Mouse (Mus musculus) kidney, embryonic 14.5 days (tissue): ENCODE measurements at regions not wholly inside any gene's neighbourhood (a gene's known extent, or its start where the extent isn't known, plus 50 kb on each side); places are given as distances from the start of the nearest gene placed in this dataset.

Source experiments
- ATAC-seq: fragments of 200-750 bp; cut with Nextera tagmentation; 2 replicates; pipeline ENCODE4 v1.8.0; 2017; ENCODE audit warnings: moderate number of reproducible peaks, mild to moderate bottlenecking, moderate TSS enrichment, moderate library complexity; ENCODE audit not compliant: low FRiP score, low TSS enrichment
- H3K27ac ChIP-seq: fragments of 300-500 bp; sonication (generic); 2 replicates; pipeline ENCODE4 v1.5.1; 2014; ENCODE audit warnings: low read depth, mild to moderate bottlenecking, low read length, moderate library complexity, mixed read lengths
- H3K27me3 ChIP-seq: fragments of 300-500 bp; sonication (generic); 2 replicates; pipeline ENCODE4 v1.6.1; 2014; ENCODE audit warnings: mild to moderate bottlenecking, low read length; ENCODE audit not compliant: control insufficient read depth, insufficient read depth
- H3K36me3 ChIP-seq: fragments of 300-500 bp; sonication (generic); 2 replicates; pipeline ENCODE4 v1.6.1; 2014; ENCODE audit warnings: low read length, mixed read lengths; ENCODE audit not compliant: control insufficient read depth, insufficient read depth
- H3K4me1 ChIP-seq: fragments of 300-500 bp; sonication (generic); 2 replicates; pipeline ENCODE4 v1.6.1; 2014; ENCODE audit warnings: low read length, mixed read lengths; ENCODE audit not compliant: control insufficient read depth, insufficient read depth
- H3K4me2 ChIP-seq: fragments of 300-500 bp; sonication (generic); replicated peaks from 2 replicates; pipeline ENCODE4 v1.6.1; 2014; ENCODE audit warnings: low read depth, mild to moderate bottlenecking, low read length
- H3K4me3 ChIP-seq: fragments of 300-500 bp; sonication (generic); 2 replicates; pipeline ENCODE4 v1.5.1; 2014; ENCODE audit warnings: mild to moderate bottlenecking, low read length
- H3K9ac ChIP-seq: fragments of 300-500 bp; sonication (generic); 2 replicates; pipeline ENCODE4 v1.6.1; 2014; ENCODE audit warnings: low read depth, mild to moderate bottlenecking, low read length, moderate library complexity
- H3K9me3 ChIP-seq: fragments of 300-500 bp; sonication (generic); 2 replicates; pipeline ENCODE4 v1.6.1; 2016; ENCODE audit warnings: low read length; ENCODE audit not compliant: control insufficient read depth
- WGBS: fragments of 180-500 bp; shearing (Covaris S2); extraction: QIAGEN DNeasy Blood & Tissue Kit; methylation state at CpG from one replicate; pipeline ENCODE4 v1.1.7; 2014; 5-methylcytosine and 5-hydroxymethylcytosine counted together

GRCm38 (mm10) chr10:37711459-37711858 lies 572.7 kb upstream of the Marcks start:
- Histone ChIP-seq H3K36me3 (no peaks in the 10 kb centered on the region), H3K9me3 (no peaks in the 10 kb centered on the region), H3K4me3 (no peak overlapping the region), H3K27me3 (no peaks in the 10 kb centered on the region), H3K4me2 (no peak overlapping the region), H3K27ac (no peak overlapping the region), H3K4me1 (no peaks in the 10 kb centered on the region), H3K9ac (no peak overlapping the region)
- no peak for ATAC-seq

GRCm38 (mm10) chr10:37694041-37694690 lies 555.4 kb upstream of the Marcks start:
- no peak overlapping the region for H3K9ac ChIP-seq

GRCm38 (mm10) chr10:37692851-37693250 lies 554.1 kb upstream of the Marcks start:
- H3K4me3 ChIP-seq = no peak overlapping the region
- ATAC-seq = no peak

More at GRCm38 (mm10) chr10:37694041-37694690, 555.4 kb upstream of the Marcks start:
- WGBS = 75% methylated on average over 7 of the region's 7 CpGs
- Histone ChIP-seq H3K9me3 (no peaks in the 10 kb centered on the region), H3K27me3 (no peaks in the 10 kb centered on the region), H3K36me3 (no peaks in the 10 kb centered on the region), H3K4me2 (no peak overlapping the region), H3K4me3 (no peak overlapping the region), H3K4me1 (no peaks in the 10 kb centered on the region), H3K27ac (no peak overlapping the region)
- ATAC-seq = no peak

GRCm38 (mm10) chr10:37691939-37692338 lies 553.2 kb upstream of the Marcks start:
- H3K36me3 ChIP-seq = no peaks in the 10 kb centered on the region
- no peaks in the 10 kb centered on the region for H3K27me3 ChIP-seq
- no peak for ATAC-seq
- H3K9ac ChIP-seq = no peak overlapping the region
- H3K4me2 ChIP-seq = no peak overlapping the region
- 82% methylated on average over 2 of the region's 2 CpGs for WGBS
- no peaks in the 10 kb centered on the region for H3K9me3 ChIP-seq
- no peaks in the 10 kb centered on the region for H3K4me1 ChIP-seq
- H3K4me3 ChIP-seq = no peak overlapping the region
- no peak overlapping the region for H3K27ac ChIP-seq

More at GRCm38 (mm10) chr10:37692851-37693250, 554.1 kb upstream of the Marcks start:
- Histone ChIP-seq H3K27me3 (no peaks in the 10 kb centered on the region), H3K36me3 (no peaks in the 10 kb centered on the region), H3K27ac (no peak overlapping the region), H3K4me2 (no peak overlapping the region), H3K9ac (no peak overlapping the region), H3K4me1 (no peaks in the 10 kb centered on the region), H3K9me3 (no peaks in the 10 kb centered on the region)

GRCm38 (mm10) chr10:37683101-37683500 lies 544.4 kb upstream of the Marcks start:
- no peak overlapping the region for H3K4me3 ChIP-seq
- H3K9ac ChIP-seq = no peak overlapping the region
- H3K4me1 ChIP-seq = no peaks in the 10 kb centered on the region
- no peaks in the 10 kb centered on the region for H3K9me3 ChIP-seq
- no peak for ATAC-seq
- H3K4me2 ChIP-seq = no peak overlapping the region
- H3K27ac ChIP-seq = no peak overlapping the region
- no peaks in the 10 kb centered on the region for H3K36me3 ChIP-seq
- H3K27me3 ChIP-seq = no peaks in the 10 kb centered on the region

- Histone ChIP-seq H3K4me1 (no peaks in the 10 kb centered on the region), H3K4me2 (no peak overlapping the region), H3K27ac (no peak overlapping the region), H3K9me3 (no peaks in the 10 kb centered on the region), H3K36me3 (no peaks in the 10 kb centered on the region), H3K4me3 (no peak overlapping the region), H3K9ac (no peak overlapping the region), H3K27me3 (no peaks in the 10 kb centered on the region)
- no peak for ATAC-seq
These were observed 541.9 kb upstream of the Marcks start for GRCm38 (mm10) chr10:37680601-37681000.

GRCm38 (mm10) chr10:37677826-37678225 lies 539.1 kb upstream of the Marcks start:
- Histone ChIP-seq H3K4me2 (no peak overlapping the region), H3K4me3 (no peak overlapping the region), H3K4me1 (no peaks in the 10 kb centered on the region), H3K9me3 (no peaks in the 10 kb centered on the region), H3K27me3 (no peaks in the 10 kb centered on the region), H3K9ac (no peak overlapping the region), H3K36me3 (no peaks in the 10 kb centered on the region), H3K27ac (no peak overlapping the region)
- no peak for ATAC-seq
- WGBS = 81% methylated on average over 1 of the region's 1 CpGs

- no peak overlapping the region for H3K4me2 ChIP-seq
- no peak overlapping the region for H3K27ac ChIP-seq
- no peaks in the 10 kb centered on the region for H3K4me1 ChIP-seq
- H3K27me3 ChIP-seq = no peaks in the 10 kb centered on the region
- no peak for ATAC-seq
- no peak overlapping the region for H3K4me3 ChIP-seq
- no peaks in the 10 kb centered on the region for H3K9me3 ChIP-seq
- 75% methylated on average over 2 of the region's 2 CpGs for WGBS
- H3K36me3 ChIP-seq = no peaks in the 10 kb centered on the region
- H3K9ac ChIP-seq = no peak overlapping the region
These were observed 530.1 kb upstream of the Marcks start for GRCm38 (mm10) chr10:37668827-37669226.

GRCm38 (mm10) chr10:37667031-37667745 lies 528.5 kb upstream of the Marcks start:
- Histone ChIP-seq H3K27ac (no peak overlapping the region), H3K4me1 (no peaks in the 10 kb centered on the region), H3K4me3 (no peak overlapping the region), H3K36me3 (no peaks in the 10 kb centered on the region), H3K9ac (no peak overlapping the region), H3K4me2 (no peak overlapping the region), H3K9me3 (no peaks in the 10 kb centered on the region), H3K27me3 (no peaks in the 10 kb centered on the region)
- WGBS = 64% methylated on average over 7 of the region's 7 CpGs
- ATAC-seq = no peak
